Mouse (Mus musculus): ENCODE results near the gene 4930564D02Rik. TPM values are rescaled to one million over a fixed set of nuclear protein-coding genes. Genes with fewer than 3 reads are reported as not detected.

4930564D02Rik gene
- polyA plus RNA-seq, 1 experiment, result not detected

DNA sequence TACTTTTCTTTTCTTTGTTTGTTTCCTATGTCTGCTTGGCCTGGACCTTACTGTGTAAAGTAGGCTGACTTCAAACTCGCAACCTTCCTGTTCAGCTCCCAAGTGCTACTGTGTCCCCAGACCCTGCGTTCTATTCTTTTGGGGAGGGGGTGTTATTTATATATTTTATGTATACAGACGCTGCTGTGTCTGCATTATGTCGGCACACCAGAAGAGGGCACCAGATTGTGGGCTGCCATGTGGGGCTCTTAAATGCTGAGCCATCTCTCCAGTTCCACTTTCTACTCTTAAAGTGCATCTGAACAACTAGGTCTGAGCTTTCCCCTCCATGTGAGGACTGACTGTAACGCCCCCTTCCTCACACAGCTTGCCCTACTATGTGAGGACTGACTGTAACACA is 22.9 kb upstream of the 4930564D02Rik start:
- Histone ChIP-seq H3ac (ENCODE audit: control insufficient read depth, insufficient read length, low read depth) (no peak overlapping the region), H3K36me3 (ENCODE audit: control insufficient read depth, insufficient read depth) (peaks cover 16% of the 10 kb centered on the region), H3K79me2 (ENCODE audit: control insufficient read depth, insufficient read depth) (peaks cover 100% of the 10 kb centered on the region), H3K79me3 (ENCODE audit: low read depth) (peaks cover 85% of the 10 kb centered on the region), H3K4me3 (ENCODE audit: insufficient read depth, poor library complexity, severe bottlenecking) (no peak overlapping the region), H3K27me3 (ENCODE audit: control insufficient read depth, insufficient read depth, insufficient read length) (no peaks in the 10 kb centered on the region)
- no peak for TF ChIP-seq MYOD1 (IDR thresholded peaks at IDR 0.05; ENCODE audit: control insufficient read depth, insufficient read length, low read depth)
- TF ChIP-seq MYOG (IDR thresholded peaks at IDR 0.05; ENCODE audit: control insufficient read depth, extremely low read depth, insufficient read length), result no peak
- no peak for TF ChIP-seq CTCF (IDR thresholded peaks at IDR 0.05; ENCODE audit: control insufficient read depth, insufficient read depth, insufficient read length)
- no peak for TF ChIP-seq MAX (IDR thresholded peaks at IDR 0.05)
- no peak for TF ChIP-seq CEBPB (IDR thresholded peaks at IDR 0.05; ENCODE audit: low read depth)
- no peak for TF ChIP-seq USF1 (IDR thresholded peaks at IDR 0.05; ENCODE audit: low read depth)
- TF ChIP-seq FOSL1 (IDR thresholded peaks at IDR 0.05; ENCODE audit: insufficient read depth, low read length, poor library complexity, severe bottlenecking), result no peak

DNA sequence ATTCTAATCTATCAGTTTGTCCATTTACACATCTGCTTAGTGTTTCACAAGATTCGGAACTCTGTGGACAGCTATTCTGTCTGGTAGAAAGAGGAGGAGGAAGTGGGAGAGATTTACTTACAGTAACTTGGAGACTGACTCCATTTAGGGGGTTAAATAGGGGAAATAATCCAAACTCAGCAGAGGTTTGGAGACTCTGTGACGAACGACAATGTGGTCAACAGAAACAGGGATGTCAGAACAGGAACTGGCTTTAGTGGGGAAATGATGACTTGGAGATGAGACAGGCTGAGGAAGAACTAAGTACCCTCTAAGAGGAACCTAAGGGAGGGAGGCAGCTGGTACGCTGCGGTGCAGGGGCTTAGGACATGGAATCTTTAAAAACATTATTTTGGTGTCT is 19.8 kb upstream of the 4930564D02Rik start:
- TF ChIP-seq MAX (IDR thresholded peaks at IDR 0.05) (no peak), CEBPB (IDR thresholded peaks at IDR 0.05; ENCODE audit: low read depth) (no peak), USF1 (IDR thresholded peaks at IDR 0.05; ENCODE audit: low read depth) (no peak), FOSL1 (IDR thresholded peaks at IDR 0.05; ENCODE audit: insufficient read depth, low read length, poor library complexity, severe bottlenecking) (no peak), MYOD1 (IDR thresholded peaks at IDR 0.05; ENCODE audit: control insufficient read depth, insufficient read length, low read depth) (no peak), MYOG (IDR thresholded peaks at IDR 0.05; ENCODE audit: control insufficient read depth, extremely low read depth, insufficient read length) (no peak), CTCF (IDR thresholded peaks at IDR 0.05; ENCODE audit: control insufficient read depth, insufficient read depth, insufficient read length) (no peak)
- Histone ChIP-seq H3ac (ENCODE audit: control insufficient read depth, insufficient read length, low read depth) (no peak overlapping the region), H3K79me2 (ENCODE audit: control insufficient read depth, insufficient read depth) (peaks cover 100% of the 10 kb centered on the region), H3K79me3 (ENCODE audit: low read depth) (peaks cover 96% of the 10 kb centered on the region), H3K36me3 (ENCODE audit: control insufficient read depth, insufficient read depth) (peaks cover 7% of the 10 kb centered on the region), H3K4me3 (ENCODE audit: insufficient read depth, poor library complexity, severe bottlenecking) (no peak overlapping the region), H3K27me3 (ENCODE audit: control insufficient read depth, insufficient read depth, insufficient read length) (no peaks in the 10 kb centered on the region)

DNA sequence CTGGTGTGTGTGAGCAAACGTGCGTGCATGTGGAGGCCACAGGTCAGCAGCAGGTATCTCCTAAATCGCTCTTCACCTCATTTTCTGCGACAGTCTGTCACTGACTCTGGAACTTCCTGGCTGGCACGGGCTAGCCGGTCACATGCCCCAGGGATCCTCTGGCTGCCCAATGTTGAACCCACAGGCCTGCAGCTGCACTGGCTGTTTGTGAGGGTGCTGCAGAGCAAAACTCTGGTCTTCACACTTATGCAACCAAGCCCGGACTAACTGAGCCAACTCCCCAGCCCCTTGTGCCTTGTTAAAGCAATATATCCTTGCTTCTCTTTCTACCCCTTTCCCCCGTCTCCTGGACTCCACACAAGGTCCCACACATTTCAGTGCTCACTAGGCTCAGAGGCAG is 19.0 kb upstream of the 4930564D02Rik start:
- no peak for TF ChIP-seq CEBPB (IDR thresholded peaks at IDR 0.05; ENCODE audit: low read depth)
- no peak for TF ChIP-seq MYOD1 (IDR thresholded peaks at IDR 0.05; ENCODE audit: control insufficient read depth, insufficient read length, low read depth)
- no peak for TF ChIP-seq MAX (IDR thresholded peaks at IDR 0.05)
- no peak for TF ChIP-seq FOSL1 (IDR thresholded peaks at IDR 0.05; ENCODE audit: insufficient read depth, low read length, poor library complexity, severe bottlenecking)
- TF ChIP-seq CTCF (IDR thresholded peaks at IDR 0.05; ENCODE audit: control insufficient read depth, insufficient read depth, insufficient read length), result no peak
- no peak for TF ChIP-seq MYOG (IDR thresholded peaks at IDR 0.05; ENCODE audit: control insufficient read depth, extremely low read depth, insufficient read length)
- no peak for TF ChIP-seq USF1 (IDR thresholded peaks at IDR 0.05; ENCODE audit: low read depth)
- H3K27me3 ChIP-seq (ENCODE audit: control insufficient read depth, insufficient read depth, insufficient read length), result no peaks in the 10 kb centered on the region
- no peak overlapping the region for H3K4me3 ChIP-seq (ENCODE audit: insufficient read depth, poor library complexity, severe bottlenecking)
- peaks cover 7% of the 10 kb centered on the region for H3K36me3 ChIP-seq (ENCODE audit: control insufficient read depth, insufficient read depth)
- no peak overlapping the region for H3ac ChIP-seq (ENCODE audit: control insufficient read depth, insufficient read length, low read depth)
- H3K79me3 ChIP-seq (ENCODE audit: low read depth), result peaks cover 95% of the 10 kb centered on the region
- peaks cover 100% of the 10 kb centered on the region for H3K79me2 ChIP-seq (ENCODE audit: control insufficient read depth, insufficient read depth)

GRCm38 (mm10) chr3:105049848-105050247 is 16.8 kb upstream of the 4930564D02Rik start:
- TF ChIP-seq MYOD1 (IDR thresholded peaks at IDR 0.05; ENCODE audit: control insufficient read depth, insufficient read length, low read depth) (no peak), USF1 (IDR thresholded peaks at IDR 0.05; ENCODE audit: low read depth) (no peak), CEBPB (IDR thresholded peaks at IDR 0.05; ENCODE audit: low read depth) (no peak), CTCF (IDR thresholded peaks at IDR 0.05; ENCODE audit: control insufficient read depth, insufficient read depth, insufficient read length) (no peak), MYOG (IDR thresholded peaks at IDR 0.05; ENCODE audit: control insufficient read depth, extremely low read depth, insufficient read length) (no peak), MAX (IDR thresholded peaks at IDR 0.05) (no peak), FOSL1 (IDR thresholded peaks at IDR 0.05; ENCODE audit: insufficient read depth, low read length, poor library complexity, severe bottlenecking) (no peak)
- peaks cover 73% of the 10 kb centered on the region for H3K79me3 ChIP-seq (ENCODE audit: low read depth)
- no peak overlapping the region for H3K4me3 ChIP-seq (ENCODE audit: insufficient read depth, poor library complexity, severe bottlenecking)
- H3ac ChIP-seq (ENCODE audit: control insufficient read depth, insufficient read length, low read depth), result no peak overlapping the region
- peaks cover 78% of the 10 kb centered on the region for H3K79me2 ChIP-seq (ENCODE audit: control insufficient read depth, insufficient read depth)
- no peaks in the 10 kb centered on the region for H3K27me3 ChIP-seq (ENCODE audit: control insufficient read depth, insufficient read depth, insufficient read length)
- H3K36me3 ChIP-seq (ENCODE audit: control insufficient read depth, insufficient read depth), result peaks cover 7% of the 10 kb centered on the region

GRCm38 (mm10) chr3:105051103-105051502 is 15.5 kb upstream of the 4930564D02Rik start:
- Histone ChIP-seq H3K79me3 (ENCODE audit: low read depth) (peaks cover 61% of the 10 kb centered on the region), H3K36me3 (ENCODE audit: control insufficient read depth, insufficient read depth) (peaks cover 6% of the 10 kb centered on the region), H3K79me2 (ENCODE audit: control insufficient read depth, insufficient read depth) (peaks cover 66% of the 10 kb centered on the region), H3K4me3 (ENCODE audit: insufficient read depth, poor library complexity, severe bottlenecking) (no peak overlapping the region), H3ac (ENCODE audit: control insufficient read depth, insufficient read length, low read depth) (no peak overlapping the region), H3K27me3 (ENCODE audit: control insufficient read depth, insufficient read depth, insufficient read length) (no peaks in the 10 kb centered on the region)
- TF ChIP-seq CTCF (IDR thresholded peaks at IDR 0.05; ENCODE audit: control insufficient read depth, insufficient read depth, insufficient read length) (no peak), MYOG (IDR thresholded peaks at IDR 0.05; ENCODE audit: control insufficient read depth, extremely low read depth, insufficient read length) (no peak), FOSL1 (IDR thresholded peaks at IDR 0.05; ENCODE audit: insufficient read depth, low read length, poor library complexity, severe bottlenecking) (no peak), CEBPB (IDR thresholded peaks at IDR 0.05; ENCODE audit: low read depth) (no peak), USF1 (IDR thresholded peaks at IDR 0.05; ENCODE audit: low read depth) (no peak), MYOD1 (IDR thresholded peaks at IDR 0.05; ENCODE audit: control insufficient read depth, insufficient read length, low read depth) (no peak), MAX (IDR thresholded peaks at IDR 0.05) (no peak)

Data from C2C12 (cell line).